Mouse (Mus musculus) liver, postnatal 0 days (tissue): ENCODE measurements at regions not wholly inside any gene's neighbourhood (a gene's known extent, or its start where the extent isn't known, plus 50 kb on each side); places are given as distances from the start of the nearest gene placed in this dataset.

ENCODE experiments used
- ATAC-seq: fragments of 200-750 bp; cut with Nextera tagmentation; 2 replicates; pipeline ENCODE4 v1.8.0; 2017; ENCODE audit warnings: mild to moderate bottlenecking, moderate library complexity
- DNase-seq: peaks from one replicate; pipeline ENCODE4 v3.0.0-alpha.2; 2016
- H3K27ac ChIP-seq: fragments of 300-500 bp; sonication (generic); 2 replicates; pipeline ENCODE4 v1.5.1; 2014; ENCODE audit warnings: antibody characterized with exemption, moderate library complexity, mild to moderate bottlenecking, low read depth
- H3K27me3 ChIP-seq: fragments of 300-500 bp; sonication (generic); 2 replicates; pipeline ENCODE4 v1.6.1; 2014; ENCODE audit warnings: low read length, control low read depth, mixed read lengths; ENCODE audit not compliant: insufficient read depth
- H3K36me3 ChIP-seq: fragments of 300-500 bp; sonication (generic); replicated peaks from 2 replicates; pipeline ENCODE4 v1.6.1; 2014; ENCODE audit warnings: mild to moderate bottlenecking, control low read depth, low read length, moderate library complexity, mixed read lengths; ENCODE audit not compliant: insufficient read depth
- H3K4me1 ChIP-seq: fragments of 300-500 bp; sonication (generic); 2 replicates; pipeline ENCODE4 v1.6.1; 2014; ENCODE audit warnings: antibody characterized with exemption, mild to moderate bottlenecking, control low read depth; ENCODE audit not compliant: insufficient read depth
- H3K4me2 ChIP-seq: fragments of 300-500 bp; sonication (generic); 2 replicates; pipeline ENCODE4 v1.6.1; 2014; ENCODE audit warnings: low read depth, mild to moderate bottlenecking, low read length, moderate library complexity, mixed read lengths
- H3K4me3 ChIP-seq: fragments of 300-500 bp; sonication (generic); 2 replicates; pipeline ENCODE4 v1.5.1; 2014; ENCODE audit warnings: low read depth, low read length
- H3K9ac ChIP-seq: fragments of 300-500 bp; sonication (generic); replicated peaks from 2 replicates; pipeline ENCODE4 v1.6.1; 2014; ENCODE audit warnings: mild to moderate bottlenecking, moderate library complexity
- H3K9me3 ChIP-seq: fragments of 300-500 bp; sonication (generic); 2 replicates; pipeline ENCODE4 v1.6.1; 2016; ENCODE audit warnings: mild to moderate bottlenecking, control low read depth, low read length, mixed read lengths
- CTCF ChIP-seq: sonication (generic); IDR thresholded peaks from 2 replicates; pipeline ENCODE4 v1.5.1; 2016; ENCODE audit warnings: antibody characterized with exemption, low read depth
- EP300 ChIP-seq: IDR thresholded peaks from 2 replicates; pipeline ENCODE4 v1.6.1; 2016; ENCODE audit warnings: antibody characterized with exemption, low read depth, mild to moderate bottlenecking
- WGBS: fragments of 180-500 bp; shearing (Covaris S2); extraction: QIAGEN DNeasy Blood & Tissue Kit; methylation state at CpG from one replicate; pipeline ENCODE4 v1.1.7; 2014; ENCODE audit not compliant: insufficient replicate concordance; 5-methylcytosine and 5-hydroxymethylcytosine counted together

GRCm38 (mm10) chr14:25096786-25097185, 362.2 kb upstream of the Zmiz1 start:
- Histone ChIP-seq H3K4me3 (no peak overlapping the region), H3K36me3 (no peaks in the 10 kb centered on the region), H3K27ac (no peak overlapping the region), H3K4me2 (no peak overlapping the region), H3K9me3 (0 out of 2 replicates have a peak, but pooled peaks cover 2% of the 10 kb centered on the region), H3K27me3 (no peaks in the 10 kb centered on the region), H3K4me1 (no peaks in the 10 kb centered on the region), H3K9ac (no peak overlapping the region)
- TF ChIP-seq CTCF (no peak), EP300 (no peak)
- DNase-seq (no peak), ATAC-seq (no peak)
- 68% methylated on average over 3 of the region's 3 CpGs for WGBS

GRCm38 (mm10) chr14:25105391-25105790, 353.6 kb upstream of the Zmiz1 start:
- TF ChIP-seq CTCF (no peak), EP300 (no peak)
- ATAC-seq (no peak), DNase-seq (no peak)
- 84% methylated on average over 10 of the region's 10 CpGs for WGBS
- no peaks in the 10 kb centered on the region for H3K27me3 ChIP-seq
- H3K4me2 ChIP-seq: no peak overlapping the region
- no peak overlapping the region for H3K4me3 ChIP-seq
- H3K4me1 ChIP-seq: peaks cover 10% of the 10 kb centered on the region; the same call in 1 of the 2 replicates
- H3K9ac ChIP-seq: no peak overlapping the region
- no peaks in the 10 kb centered on the region for H3K36me3 ChIP-seq
- no peak overlapping the region for H3K27ac ChIP-seq
- no peaks in the 10 kb centered on the region for H3K9me3 ChIP-seq

DNA sequence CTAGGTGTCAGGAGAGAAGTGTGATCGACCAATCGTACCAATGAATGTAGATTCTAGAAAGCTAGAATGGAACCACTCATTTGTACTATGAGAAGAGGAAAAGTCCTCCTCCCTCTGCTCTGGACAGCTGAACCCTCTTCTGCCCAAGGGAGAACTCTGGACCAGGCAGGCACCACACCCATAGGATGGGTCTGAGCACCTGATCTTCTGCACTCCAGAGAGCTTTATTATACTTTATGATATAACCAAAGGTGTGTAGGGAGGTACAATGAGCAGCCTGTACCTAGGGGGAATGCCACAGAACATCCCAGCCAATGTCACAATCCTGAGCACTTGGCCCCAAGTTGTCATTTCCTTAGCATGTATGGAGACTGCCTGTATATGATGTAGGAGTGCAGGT, 352.5 kb upstream of the Zmiz1 start:
- no peak for TF ChIP-seq CTCF
- no peak for TF ChIP-seq EP300
- H3K4me3 ChIP-seq: no peak overlapping the region
- ATAC-seq (no peak), DNase-seq (no peak)
- WGBS: 93% methylated on average over 2 of the region's 2 CpGs
- H3K27me3 ChIP-seq: no peaks in the 10 kb centered on the region
- H3K9ac ChIP-seq: no peak overlapping the region
- peaks cover 10% of the 10 kb centered on the region; the same call in 1 of the 2 replicates for H3K4me1 ChIP-seq
- H3K9me3 ChIP-seq: no peaks in the 10 kb centered on the region
- H3K36me3 ChIP-seq: no peaks in the 10 kb centered on the region
- H3K27ac ChIP-seq: no peak overlapping the region
- no peak overlapping the region for H3K4me2 ChIP-seq

DNA sequence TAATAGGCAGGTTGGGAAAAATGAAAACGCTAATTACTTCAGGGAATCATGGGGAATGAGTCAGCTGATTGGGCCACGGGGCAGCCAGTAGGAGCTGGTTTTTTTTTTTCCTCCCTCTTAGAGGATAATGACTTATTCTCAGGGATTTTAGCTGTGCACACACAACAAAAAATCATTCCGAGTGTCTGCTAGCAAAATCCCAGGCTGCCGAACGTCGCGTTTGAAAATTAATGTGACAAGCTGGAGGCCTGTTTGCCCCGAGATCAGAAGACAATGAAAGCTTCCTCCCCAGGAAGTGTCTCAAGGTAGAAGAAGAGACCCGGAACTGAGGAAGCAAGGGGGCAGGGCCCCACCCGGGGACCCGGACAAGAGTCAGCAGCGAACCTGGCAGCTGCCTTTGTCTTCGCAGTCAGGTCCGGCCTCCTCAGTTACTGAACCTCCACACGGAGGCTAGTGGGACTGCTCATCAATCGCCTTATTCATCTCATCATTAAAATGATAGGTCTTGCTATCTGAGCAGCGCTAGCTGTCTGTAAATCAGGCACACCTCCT, 350.8 kb upstream of the Zmiz1 start:
- peak; percentile 42 for DNase-seq
- H3K4me1 ChIP-seq: peaks cover 10% of the 10 kb centered on the region; the same call in 1 of the 2 replicates
- H3K9me3 ChIP-seq: no peaks in the 10 kb centered on the region
- peak overlapping the region; percentile 57 for H3K27ac ChIP-seq
- WGBS: 31% methylated on average over 17 of the region's 17 CpGs
- H3K4me3 ChIP-seq: no peak overlapping the region
- TF ChIP-seq EP300: no peak
- TF ChIP-seq CTCF: no peak
- H3K27me3 ChIP-seq: no peaks in the 10 kb centered on the region
- no peak for ATAC-seq
- no peaks in the 10 kb centered on the region for H3K36me3 ChIP-seq
- peak overlapping the region; percentile 41 for H3K4me2 ChIP-seq
- 0 out of 2 replicates have a peak overlapping the region, but pooled peaks have one; percentile 12 for H3K9ac ChIP-seq

- H3K27me3 ChIP-seq: no peaks in the 10 kb centered on the region
- no peak overlapping the region for H3K4me3 ChIP-seq
- no peaks in the 10 kb centered on the region for H3K9me3 ChIP-seq
- H3K4me2 ChIP-seq: peak overlapping the region; percentile 41
- ATAC-seq: no peak; the same call in 1 of the 2 replicates
- DNase-seq: peak; percentile 36
- H3K27ac ChIP-seq: peak overlapping the region; percentile 57
- H3K9ac ChIP-seq: 0 out of 2 replicates have a peak overlapping the region, but pooled peaks have one; percentile 12
- H3K4me1 ChIP-seq: peaks cover 10% of the 10 kb centered on the region; the same call in 1 of the 2 replicates
- TF ChIP-seq CTCF (no peak), EP300 (no peak)
- WGBS: 14% methylated on average over 8 of the region's 8 CpGs
- H3K36me3 ChIP-seq: no peaks in the 10 kb centered on the region
Measured at GRCm38 (mm10) chr14:25108701-25109290, 350.2 kb upstream of the Zmiz1 start.

DNA sequence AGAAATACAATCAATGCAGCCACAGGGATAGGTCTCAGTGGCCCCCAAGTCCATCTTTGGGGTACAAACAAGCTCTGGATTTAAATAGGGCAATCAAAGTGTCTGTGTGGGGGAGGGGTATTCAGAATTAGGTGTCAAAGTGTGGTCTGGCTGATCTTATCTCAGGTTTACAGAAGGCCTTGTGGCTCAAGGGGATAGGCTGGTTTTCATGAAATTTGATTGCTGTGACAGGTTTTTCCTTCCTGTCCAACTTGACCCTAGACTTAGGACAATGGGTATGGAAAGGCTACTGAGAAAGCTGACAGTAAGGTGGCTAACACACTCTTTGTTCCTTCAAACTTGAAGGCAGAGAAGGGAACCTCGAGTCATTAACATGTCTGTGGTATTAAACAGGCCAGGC, 349.3 kb upstream of the Zmiz1 start:
- DNase-seq: no peak
- Histone ChIP-seq H3K36me3 (no peaks in the 10 kb centered on the region), H3K27ac (no peak overlapping the region), H3K27me3 (no peaks in the 10 kb centered on the region), H3K4me3 (no peak overlapping the region), H3K9me3 (no peaks in the 10 kb centered on the region), H3K4me1 (peaks cover 10% of the 10 kb centered on the region; the same call in 1 of the 2 replicates), H3K9ac (no peak overlapping the region), H3K4me2 (no peak overlapping the region)
- WGBS: 23% methylated on average over 1 of the region's 1 CpGs
- ATAC-seq: no peak
- TF ChIP-seq CTCF (no peak), EP300 (no peak)
